Mouse (Mus musculus) splenic B cell, adult 2 months (primary cell): Measurements from ENCODE around the gene Il17c.

ENCODE experiments used
- DNase-seq: peaks from one replicate; pipeline ENCODE4 v3.0.0-alpha.2; 2011; ENCODE audit warnings: low read depth, low spot score
- H3K27me3 ChIP-seq: 2 replicates; pipeline ENCODE4 v1.6.1; 2012; ENCODE audit warnings: mild to moderate bottlenecking, low read length, moderate library complexity, mixed read lengths; ENCODE audit not compliant: control insufficient read depth, poor library complexity, insufficient read depth, severe bottlenecking
- H3K36me3 ChIP-seq: 2 replicates; pipeline ENCODE4 v1.6.1; 2012; ENCODE audit warnings: mild to moderate bottlenecking, low read length, moderate library complexity, mixed read lengths; ENCODE audit not compliant: control insufficient read depth, poor library complexity, insufficient read depth, severe bottlenecking

The Il17c gene

GRCm38 (mm10) chr8:122419881-122420555, 1.8 kb upstream of the Il17c start:
- no peak for DNase-seq
- Histone ChIP-seq H3K36me3 (peaks cover 15% of the 10 kb centered on the region), H3K27me3 (no peaks in the 10 kb centered on the region)

GRCm38 (mm10) chr8:122423217-122423616, 1.4 kb downstream of the Il17c start:
- peaks cover 21% of the 10 kb centered on the region for H3K36me3 ChIP-seq
- no peaks in the 10 kb centered on the region for H3K27me3 ChIP-seq
- no peak for DNase-seq

- DNase-seq: no peak
- Histone ChIP-seq H3K36me3 (peaks cover 21% of the 10 kb centered on the region), H3K27me3 (no peaks in the 10 kb centered on the region)
Measured at GRCm38 (mm10) chr8:122423659-122424058, 1.8 kb downstream of the Il17c start.

GRCm38 (mm10) chr8:122426145-122426544, 4.3 kb downstream of the Il17c start:
- DNase-seq: no peak
- H3K27me3 ChIP-seq: no peaks in the 10 kb centered on the region
- H3K36me3 ChIP-seq: peaks cover 21% of the 10 kb centered on the region

GRCm38 (mm10) chr8:122427607-122428006, 5.8 kb downstream of the Il17c start:
- Histone ChIP-seq H3K27me3 (no peaks in the 10 kb centered on the region), H3K36me3 (peaks cover 19% of the 10 kb centered on the region)
- no peak for DNase-seq

GRCm38 (mm10) chr8:122428163-122428562, 6.3 kb downstream of the Il17c start:
- DNase-seq: peak; percentile 77
- H3K27me3 ChIP-seq: no peaks in the 10 kb centered on the region
- H3K36me3 ChIP-seq: peaks cover 17% of the 10 kb centered on the region

GRCm38 (mm10) chr8:122430058-122430636, 8.3 kb downstream of the Il17c start:
- peaks cover 8% of the 10 kb centered on the region for H3K36me3 ChIP-seq
- H3K27me3 ChIP-seq: no peaks in the 10 kb centered on the region
- DNase-seq: peak; percentile 91

GRCm38 (mm10) chr8:122430646-122431045, 8.8 kb downstream of the Il17c start:
- no peaks in the 10 kb centered on the region for H3K27me3 ChIP-seq
- peak; percentile 29 for DNase-seq
- H3K36me3 ChIP-seq: peaks cover 3% of the 10 kb centered on the region

- Histone ChIP-seq H3K27me3 (no peaks in the 10 kb centered on the region), H3K36me3 (no peaks in the 10 kb centered on the region; the same call in 1 of the 2 replicates)
- peak; percentile 51 for DNase-seq
Measured at GRCm38 (mm10) chr8:122431694-122432442, 10.0 kb downstream of the Il17c start.

- peak; percentile 94 for DNase-seq
- no peaks in the 10 kb centered on the region for H3K27me3 ChIP-seq
- H3K36me3 ChIP-seq: no peaks in the 10 kb centered on the region
Measured at GRCm38 (mm10) chr8:122432443-122433268, 10.8 kb downstream of the Il17c start, which contains the start of gene Cyba. TSS of gene Cyba (minus strand) at chr8:122432930.

GRCm38 (mm10) chr8:122433269-122433905, 11.6 kb downstream of the Il17c start:
- no peaks in the 10 kb centered on the region for H3K36me3 ChIP-seq
- no peak for DNase-seq
- H3K27me3 ChIP-seq: no peaks in the 10 kb centered on the region

- H3K27me3 ChIP-seq: no peaks in the 10 kb centered on the region
- peak; percentile 55 for DNase-seq
- no peaks in the 10 kb centered on the region; the same call in 1 of the 2 replicates for H3K36me3 ChIP-seq
Measured at GRCm38 (mm10) chr8:122435375-122435774, 13.6 kb downstream of the Il17c start.

GRCm38 (mm10) chr8:122436146-122436545, 14.3 kb downstream of the Il17c start:
- no peaks in the 10 kb centered on the region for H3K27me3 ChIP-seq
- DNase-seq: peak; percentile 28
- H3K36me3 ChIP-seq: no peaks in the 10 kb centered on the region; the same call in 1 of the 2 replicates

GRCm38 (mm10) chr8:122436586-122437125, 14.8 kb downstream of the Il17c start:
- H3K27me3 ChIP-seq: no peaks in the 10 kb centered on the region
- DNase-seq: no peak
- no peaks in the 10 kb centered on the region; the same call in 1 of the 2 replicates for H3K36me3 ChIP-seq
